Mouse (Mus musculus): ENCODE data around the gene Rac1.

- TF ChIP-seq EP300 (IDR thresholded peaks at IDR 0.05; ENCODE audit: low read depth), result no peak
- TF ChIP-seq CTCF (IDR thresholded peaks at IDR 0.05; ENCODE audit: low read depth), result no peak
These were observed at the start of gene Rac1 for GRCm38 (mm10) chr5:143527486-143528307.
